Mouse (Mus musculus): ENCODE measurements around the gene Ptgs2. TPM values are rescaled to one million over a fixed set of nuclear protein-coding genes. Genes with fewer than 3 reads are reported as not detected.

Gene Ptgs2
- total RNA-seq, 2 experiments from 2014 or later: 0.52 to 0.69 TPM

DNA sequence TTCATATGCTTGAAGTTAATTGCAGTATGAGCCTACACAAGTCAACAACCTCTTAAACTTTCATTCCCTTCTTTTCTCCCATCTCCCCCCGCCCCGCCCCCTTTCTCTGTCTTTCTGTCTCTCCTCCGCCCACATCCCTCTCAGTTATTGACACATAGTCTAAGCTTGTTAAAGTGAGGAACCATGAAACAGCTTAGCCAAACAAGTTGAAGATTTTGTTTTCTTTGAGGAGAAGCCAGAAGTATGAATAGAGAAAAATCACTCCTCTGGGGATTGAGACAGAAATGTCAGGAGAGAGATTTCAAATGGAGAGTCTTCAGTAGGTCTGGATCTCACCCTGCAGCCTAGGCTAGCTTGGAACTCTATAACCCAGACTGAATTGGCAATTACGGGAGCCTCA lies 47.4 kb downstream of the Ptgs2 start:
- DNase-seq: no peak

DNA sequence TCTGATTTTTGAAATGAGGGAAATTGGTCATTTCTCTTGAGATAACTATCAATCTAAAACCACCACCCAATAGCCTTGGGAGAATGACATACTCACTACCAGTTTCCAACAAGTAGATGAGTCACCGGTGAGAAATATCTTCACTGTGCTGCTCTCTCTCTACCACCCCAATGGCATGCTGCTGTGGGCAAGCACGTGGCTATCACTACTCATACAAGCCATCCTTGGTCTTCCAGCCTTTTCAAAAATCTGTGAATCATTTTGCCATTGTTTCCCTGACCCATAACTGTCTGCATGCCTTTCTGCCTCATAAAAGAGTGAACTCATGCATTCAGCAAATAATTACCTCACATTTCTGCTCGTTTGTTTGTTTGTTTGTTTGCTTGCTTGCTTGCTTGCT lies 51.6 kb downstream of the Ptgs2 start:
- DNase-seq: no peak

Small RNA genes within 50 kb of the gene (microRNA-seq; reads per million reads assigned to microRNA genes)
- 0 reads per million in 2 experiments for gene Gm44329

Other genes with a start within 250 kb of the Ptgs2 start
- gene Pla2g4a, start 138.7 kb upstream of the Ptgs2 start, total RNA-seq (2021): 1 to 10 TPM; 2.3 to 2.4 TPM
- gene Pdc, start 219.4 kb downstream of the Ptgs2 start, total RNA-seq (2021): not detected

All from heart, adult 18-20 months (tissue).